Mouse (Mus musculus) stomach, embryonic 16.5 days (tissue): ENCODE results near the gene Cfdp1. TPM values are rescaled to one million over a fixed set of nuclear protein-coding genes. Genes with fewer than 3 reads are reported as not detected.

ENCODE experiments used
- ATAC-seq: fragments of 200-750 bp; cut with Nextera tagmentation; 2 replicates; pipeline ENCODE4 v1.8.0; 2017; ENCODE audit warnings: moderate number of reproducible peaks, moderate TSS enrichment; ENCODE audit not compliant: insufficient read depth, low FRiP score
- H3K27ac ChIP-seq: fragments of 300-500 bp; sonication (generic); 2 replicates; pipeline ENCODE4 v1.5.1; 2014; ENCODE audit warnings: low read length
- H3K27me3 ChIP-seq: fragments of 300-500 bp; sonication (generic); 2 replicates; pipeline ENCODE4 v1.6.1; 2014; ENCODE audit warnings: low read length, control low read depth, mixed read lengths; ENCODE audit not compliant: control insufficient read depth, insufficient read depth
- H3K36me3 ChIP-seq: fragments of 300-500 bp; sonication (generic); 2 replicates; pipeline ENCODE4 v1.6.1; 2014; ENCODE audit warnings: low read length; ENCODE audit not compliant: control insufficient read depth, insufficient read depth
- H3K4me1 ChIP-seq: fragments of 300-500 bp; sonication (generic); 2 replicates; pipeline ENCODE4 v1.6.1; 2014; ENCODE audit warnings: low read length, control low read depth, mixed read lengths; ENCODE audit not compliant: control insufficient read depth, insufficient read depth
- H3K4me2 ChIP-seq: fragments of 300-500 bp; sonication (generic); 2 replicates; pipeline ENCODE4 v1.6.1; 2014; ENCODE audit warnings: low read depth, low read length, mixed read lengths
- H3K4me3 ChIP-seq: fragments of 300-500 bp; sonication (generic); replicated peaks from 2 replicates; pipeline ENCODE4 v1.5.1; 2014; ENCODE audit warnings: mild to moderate bottlenecking, low read length
- H3K9ac ChIP-seq: fragments of 300-500 bp; sonication (generic); 2 replicates; pipeline ENCODE4 v1.6.1; 2014; ENCODE audit warnings: low read length
- H3K9me3 ChIP-seq: fragments of 300-500 bp; sonication (generic); replicated peaks from 2 replicates; pipeline ENCODE4 v1.6.1; 2016; ENCODE audit warnings: low read length, control low read depth; ENCODE audit not compliant: control insufficient read depth
- WGBS: fragments of 180-500 bp; shearing (Covaris S2); extraction: QIAGEN DNeasy Blood & Tissue Kit; methylation state at CpG from one replicate; pipeline ENCODE4 v1.1.7; 2014; 5-methylcytosine and 5-hydroxymethylcytosine counted together
- polyA plus RNA-seq: library from polyadenylated mRNA; unstranded; fragments of >200 nt; fragmentation: Nextera tagmentation; extraction: Ambion mirVana; gene quantifications from 2 replicates; pipeline ENCODE4 v1.2.1, GENCODE M21; 2015

Gene Cfdp1
- polyA plus RNA-seq, 1 experiment from 2014 or later = 197 TPM

DNA sequence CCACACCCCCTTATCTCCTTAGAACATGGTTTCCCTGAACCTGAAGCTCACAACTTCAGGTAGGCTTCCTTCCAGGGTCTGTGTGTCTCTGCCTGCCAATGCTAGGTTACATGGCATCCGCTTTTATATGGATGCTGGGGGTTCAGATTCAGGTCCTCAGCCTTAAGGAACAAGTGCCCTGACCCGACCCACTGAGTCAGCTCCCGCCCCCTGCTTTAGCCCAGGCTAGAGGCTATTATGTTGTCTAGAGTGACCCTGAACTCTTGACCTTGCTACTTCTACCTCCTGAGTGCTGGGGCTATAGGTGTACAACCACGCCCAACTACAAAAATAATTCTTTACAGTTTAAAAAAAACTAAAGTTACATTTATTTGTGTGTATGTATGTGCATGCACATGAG lies 39.0 kb downstream of the Cfdp1 start:
- no peak overlapping the region for H3K4me2 ChIP-seq
- no peak overlapping the region for H3K9ac ChIP-seq
- WGBS = 88% methylated on average over 4 of the region's 4 CpGs
- no peak overlapping the region for H3K27ac ChIP-seq
- no peak for ATAC-seq
- no peaks in the 10 kb centered on the region for H3K27me3 ChIP-seq
- peaks cover 2% of the 10 kb centered on the region for H3K36me3 ChIP-seq
- H3K9me3 ChIP-seq = no peaks in the 10 kb centered on the region
- no peak overlapping the region for H3K4me3 ChIP-seq
- no peaks in the 10 kb centered on the region for H3K4me1 ChIP-seq

DNA sequence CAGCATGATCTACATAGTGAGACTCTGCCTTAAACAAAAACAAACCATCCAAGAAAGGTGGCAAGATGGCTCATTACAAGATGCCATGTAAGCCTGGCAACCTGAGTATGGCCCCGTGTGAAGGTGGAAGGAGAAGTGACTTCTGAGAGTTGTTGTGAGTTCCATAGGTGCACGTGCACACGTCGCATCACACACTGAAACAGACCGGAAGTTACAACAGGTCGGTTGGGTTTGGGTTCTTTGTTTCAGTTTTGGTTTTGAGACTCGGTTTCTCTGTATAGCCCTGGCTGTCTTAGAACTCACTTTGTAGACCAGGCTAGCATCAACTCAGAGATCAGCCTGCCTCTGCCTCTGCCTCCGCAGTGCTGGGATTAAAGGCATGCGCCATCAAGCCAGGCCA lies 40.3 kb downstream of the Cfdp1 start:
- Histone ChIP-seq H3K9ac (no peak overlapping the region), H3K36me3 (no peaks in the 10 kb centered on the region; the same call in 1 of the 2 replicates), H3K27me3 (no peaks in the 10 kb centered on the region), H3K27ac (no peak overlapping the region), H3K4me1 (no peaks in the 10 kb centered on the region), H3K9me3 (no peaks in the 10 kb centered on the region), H3K4me2 (no peak overlapping the region), H3K4me3 (no peak overlapping the region)
- WGBS = 94% methylated on average over 9 of the region's 9 CpGs
- ATAC-seq = no peak

DNA sequence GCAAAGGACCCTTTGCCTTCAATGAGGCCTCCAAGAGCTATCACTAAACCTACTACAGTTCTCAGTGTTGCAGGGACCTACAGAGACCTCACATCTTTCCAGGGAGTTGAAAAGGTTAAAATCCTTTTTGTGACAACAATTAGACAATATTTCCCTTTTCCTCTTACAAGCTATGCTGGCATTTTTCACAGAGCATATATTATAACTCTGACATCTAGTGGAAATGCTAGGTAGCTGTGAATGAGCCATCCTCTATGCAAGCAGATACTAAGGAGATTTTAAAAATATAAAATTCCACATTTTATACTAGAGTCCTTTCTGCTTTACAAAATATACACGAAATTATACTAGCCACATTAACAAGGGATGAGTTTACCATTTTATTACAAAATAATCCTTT lies 41.3 kb downstream of the Cfdp1 start:
- no peak overlapping the region for H3K4me3 ChIP-seq
- no peaks in the 10 kb centered on the region for H3K4me1 ChIP-seq
- 79% methylated on average over 1 of the region's 1 CpGs for WGBS
- no peaks in the 10 kb centered on the region for H3K9me3 ChIP-seq
- H3K9ac ChIP-seq = no peak overlapping the region
- no peaks in the 10 kb centered on the region for H3K27me3 ChIP-seq
- no peaks in the 10 kb centered on the region; the same call in 1 of the 2 replicates for H3K36me3 ChIP-seq
- no peak overlapping the region for H3K27ac ChIP-seq
- H3K4me2 ChIP-seq = no peak overlapping the region
- ATAC-seq = no peak

DNA sequence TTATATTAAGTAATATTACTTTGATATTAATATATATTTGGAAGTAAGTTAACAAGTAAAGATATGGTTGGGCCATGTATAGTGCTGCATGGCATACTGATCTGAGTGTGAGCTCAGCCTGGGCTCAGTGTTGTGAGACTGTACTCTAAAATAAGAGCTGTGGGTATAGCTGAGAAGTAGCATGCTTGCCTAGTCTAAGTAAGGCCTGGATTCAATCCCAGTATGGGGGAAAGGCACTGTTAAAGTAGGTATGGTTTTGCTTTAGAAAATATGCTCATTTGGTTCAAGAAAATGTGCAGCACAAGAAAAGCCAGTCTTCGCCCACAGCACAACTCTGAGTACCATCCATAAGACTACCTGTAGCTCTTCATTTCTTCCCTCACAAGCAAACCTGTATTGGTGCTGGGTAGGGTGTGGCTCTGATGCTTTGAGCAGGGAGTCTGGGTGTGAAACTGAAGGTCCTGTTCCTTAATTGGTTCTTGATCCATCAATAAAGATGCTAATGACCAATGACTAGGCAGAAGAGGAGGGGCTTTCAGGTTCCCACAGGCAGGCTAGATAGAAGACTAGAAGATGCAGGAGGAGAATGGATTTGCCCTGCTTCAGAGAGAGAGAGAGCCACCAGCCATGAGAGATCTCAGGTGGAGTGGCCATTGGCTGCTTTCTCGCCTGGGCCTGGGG lies 43.3 kb downstream of the Cfdp1 start:
- no peak overlapping the region for H3K4me3 ChIP-seq
- H3K4me1 ChIP-seq = no peaks in the 10 kb centered on the region
- no peaks in the 10 kb centered on the region; the same call in 1 of the 2 replicates for H3K36me3 ChIP-seq
- H3K9me3 ChIP-seq = no peaks in the 10 kb centered on the region
- 86% methylated on average over 2 of the region's 2 CpGs for WGBS
- no peak for ATAC-seq
- no peak overlapping the region for H3K9ac ChIP-seq
- H3K27me3 ChIP-seq = no peaks in the 10 kb centered on the region
- no peak overlapping the region for H3K4me2 ChIP-seq
- no peak overlapping the region for H3K27ac ChIP-seq

DNA sequence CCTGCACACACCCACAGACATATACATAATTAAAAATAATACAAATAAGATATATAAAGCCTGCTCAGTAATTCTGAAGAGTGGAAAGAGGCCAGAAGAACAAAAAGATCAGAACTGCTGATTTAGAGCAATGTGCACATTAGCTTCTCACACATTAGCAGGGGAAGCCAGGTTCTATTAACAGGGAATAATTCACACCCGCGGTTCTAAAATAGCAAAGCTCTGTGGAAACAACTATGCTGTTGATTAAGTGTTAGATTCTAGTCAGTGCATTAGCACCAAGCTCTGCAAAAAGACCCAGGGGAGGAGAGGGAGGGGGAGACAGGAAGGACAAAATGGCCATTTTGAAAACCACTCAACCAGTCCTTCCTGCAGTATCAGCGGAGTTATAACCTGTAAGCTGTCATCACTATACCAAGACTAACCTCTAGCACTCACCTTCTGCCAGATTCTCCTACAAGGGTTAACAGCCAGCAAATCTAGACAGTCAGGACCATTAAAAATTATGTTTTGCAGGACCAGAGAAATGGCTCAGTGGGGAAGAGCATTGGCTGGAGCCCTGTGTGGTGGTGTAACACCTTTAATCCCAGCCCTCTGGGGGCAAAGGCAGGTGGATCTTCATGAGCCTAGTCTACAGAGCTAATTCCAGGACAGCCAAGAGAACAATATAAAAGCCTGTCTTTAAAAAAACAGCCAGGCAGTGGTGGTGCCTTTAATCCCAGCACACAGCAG lies 45.0 kb downstream of the Cfdp1 start:
- WGBS = 87% methylated on average over 3 of the region's 3 CpGs
- no peak for ATAC-seq
- Histone ChIP-seq H3K9ac (no peak overlapping the region), H3K4me1 (no peaks in the 10 kb centered on the region), H3K4me2 (no peak overlapping the region), H3K36me3 (no peaks in the 10 kb centered on the region), H3K9me3 (no peaks in the 10 kb centered on the region), H3K27ac (no peak overlapping the region), H3K27me3 (no peaks in the 10 kb centered on the region), H3K4me3 (no peak overlapping the region)

DNA sequence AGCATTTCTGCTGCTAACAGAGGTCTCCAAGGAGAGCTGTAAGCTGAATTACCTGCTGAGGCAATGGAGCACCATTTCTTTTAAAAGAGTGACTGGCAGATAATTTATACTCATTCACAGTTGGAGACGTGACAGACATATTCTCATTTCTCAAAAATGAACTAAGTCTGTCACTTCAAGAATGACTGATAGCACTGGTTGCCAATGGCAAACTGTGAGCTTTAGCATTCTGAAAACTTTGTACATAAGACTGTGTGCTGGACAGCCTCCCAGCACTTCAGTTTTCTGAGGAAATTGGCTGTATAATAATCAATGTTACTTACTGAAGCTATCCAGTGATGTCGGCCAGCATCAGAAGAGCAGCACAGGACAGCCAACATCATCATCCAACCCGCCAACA lies 46.1 kb downstream of the Cfdp1 start:
- Histone ChIP-seq H3K4me1 (no peaks in the 10 kb centered on the region), H3K9me3 (no peaks in the 10 kb centered on the region), H3K27ac (no peak overlapping the region), H3K4me3 (no peak overlapping the region), H3K4me2 (no peak overlapping the region), H3K27me3 (no peaks in the 10 kb centered on the region), H3K9ac (no peak overlapping the region), H3K36me3 (no peaks in the 10 kb centered on the region)
- 97% methylated on average over 3 of the region's 3 CpGs for WGBS
- no peak for ATAC-seq

DNA sequence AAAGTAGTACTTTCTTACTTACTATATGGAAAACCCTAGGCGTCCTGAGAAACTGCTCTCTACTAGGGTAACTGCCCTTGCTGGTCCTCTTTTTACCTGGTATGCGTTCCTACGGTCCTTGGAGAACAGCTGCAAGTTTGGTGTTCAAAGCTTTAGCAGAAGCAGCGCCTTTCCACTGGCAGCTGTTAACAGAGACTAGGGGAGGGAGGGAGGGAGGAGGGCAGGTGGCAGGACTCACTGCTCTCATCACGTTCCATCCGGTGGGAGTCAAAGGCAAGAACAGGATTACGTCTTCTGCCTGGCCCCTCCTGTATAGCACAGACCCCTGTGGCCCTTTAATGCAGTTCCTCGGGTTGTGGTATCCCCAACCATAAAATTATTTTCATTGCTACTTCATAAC lies 50.7 kb downstream of the Cfdp1 start:
- Histone ChIP-seq H3K9ac (no peak overlapping the region), H3K4me3 (no peak overlapping the region), H3K36me3 (no peaks in the 10 kb centered on the region), H3K27ac (peak overlapping the region; percentile 76; the same call in 1 of the 2 replicates), H3K27me3 (no peaks in the 10 kb centered on the region), H3K9me3 (no peaks in the 10 kb centered on the region), H3K4me1 (peaks cover 15% of the 10 kb centered on the region), H3K4me2 (no peak overlapping the region)
- 66% methylated on average over 8 of the region's 8 CpGs for WGBS
- ATAC-seq = no peak

DNA sequence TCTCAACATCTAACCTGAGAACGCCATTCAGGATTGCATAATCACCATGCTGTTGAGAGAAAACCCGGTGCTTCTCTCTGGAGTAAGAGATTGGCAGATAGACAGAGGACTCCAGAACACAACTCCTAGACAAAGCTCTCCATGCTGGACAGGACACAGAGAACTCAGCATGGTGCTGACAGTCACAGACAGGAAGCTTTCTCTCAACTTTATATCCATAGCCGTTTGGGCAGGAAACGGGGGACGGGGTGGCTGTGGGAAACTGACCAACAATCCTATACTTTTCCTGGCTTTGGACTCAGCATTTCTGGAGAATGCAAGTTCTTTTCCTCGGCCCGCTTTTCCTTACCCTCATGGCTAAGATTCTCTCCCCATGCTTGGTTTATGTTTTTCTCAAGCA lies 51.8 kb downstream of the Cfdp1 start:
- H3K27ac ChIP-seq = peak overlapping the region; percentile 76
- H3K4me1 ChIP-seq = peaks cover 15% of the 10 kb centered on the region
- no peak for ATAC-seq
- H3K36me3 ChIP-seq = no peaks in the 10 kb centered on the region
- no peak overlapping the region for H3K4me2 ChIP-seq
- H3K27me3 ChIP-seq = no peaks in the 10 kb centered on the region
- no peaks in the 10 kb centered on the region for H3K9me3 ChIP-seq
- 76% methylated on average over 7 of the region's 7 CpGs for WGBS
- no peak overlapping the region for H3K4me3 ChIP-seq
- H3K9ac ChIP-seq = no peak overlapping the region

DNA sequence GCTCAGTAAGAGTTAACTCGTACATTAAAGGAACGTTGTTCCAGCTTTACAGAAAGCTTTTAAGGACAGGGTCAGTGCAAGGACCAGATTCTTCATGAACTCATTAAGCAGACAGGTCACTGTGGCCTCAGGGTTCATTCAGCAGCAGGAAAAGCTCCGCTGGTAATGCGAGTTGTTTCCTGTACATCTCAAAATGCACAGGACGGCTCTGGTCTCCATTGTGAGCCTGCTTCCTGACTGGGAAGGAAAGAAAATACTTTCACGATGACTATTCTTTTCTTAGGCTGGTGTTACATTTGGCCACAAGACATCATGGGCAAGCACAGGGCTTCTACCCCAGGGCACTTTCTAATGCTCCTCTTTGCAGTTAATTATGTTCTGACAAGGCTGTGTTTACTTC lies 52.6 kb downstream of the Cfdp1 start:
- Histone ChIP-seq H3K4me3 (no peak overlapping the region), H3K9ac (no peak overlapping the region), H3K4me2 (no peak overlapping the region), H3K4me1 (peaks cover 15% of the 10 kb centered on the region), H3K9me3 (no peaks in the 10 kb centered on the region), H3K27me3 (no peaks in the 10 kb centered on the region), H3K27ac (peak overlapping the region; percentile 76), H3K36me3 (no peaks in the 10 kb centered on the region)
- ATAC-seq = no peak
- 42% methylated on average over 6 of the region's 6 CpGs for WGBS
